Mouse (Mus musculus): ENCODE results near the gene Wdr73. TPM values are rescaled to one million over a fixed set of nuclear protein-coding genes. Genes with fewer than 3 reads are reported as not detected.

The Wdr73 gene
- polyA plus RNA-seq, 1 experiment from 2014 or later = 36.3 TPM

DNA sequence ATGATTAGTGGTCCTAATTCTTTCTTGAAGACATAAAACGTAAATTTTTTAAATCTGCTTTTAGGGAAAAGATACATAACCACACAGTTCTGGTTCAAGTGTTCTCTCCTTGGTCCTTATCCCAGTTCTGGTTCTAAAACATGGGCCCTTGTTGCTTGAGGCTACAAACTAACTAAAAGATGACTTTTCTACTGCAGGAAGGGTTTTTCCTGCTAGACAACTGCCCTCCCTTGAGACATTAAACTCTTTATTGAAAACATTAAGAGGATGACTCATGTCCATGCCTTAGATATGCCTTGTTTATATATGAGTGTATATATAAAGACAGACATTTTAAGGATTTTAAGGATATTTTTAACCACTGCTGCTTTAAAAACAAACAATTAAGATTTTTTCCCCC, 57.9 kb downstream of the Wdr73 start:
- WGBS = 76% methylated on average over 1 of the region's 1 CpGs
- Histone ChIP-seq H3K9ac (ENCODE audit: low read depth, low read length) (no peak overlapping the region), H3K4me2 (ENCODE audit: low read length) (no peak overlapping the region), H3K27me3 (ENCODE audit: control insufficient read depth, insufficient read depth, low read depth, low read length) (no peaks in the 10 kb centered on the region), H3K36me3 (ENCODE audit: control insufficient read depth, insufficient read depth, low read length) (no peaks in the 10 kb centered on the region), H3K27ac (ENCODE audit: low read length) (no peak overlapping the region), H3K4me3 (ENCODE audit: low read depth, low read length) (no peak overlapping the region), H3K4me1 (ENCODE audit: control insufficient read depth, insufficient read depth, low read length) (no peaks in the 10 kb centered on the region), H3K9me3 (replicated peaks; ENCODE audit: control insufficient read depth, low read length, poor library complexity, severe bottlenecking) (no peaks in the 10 kb centered on the region)
- ATAC-seq = no peak

DNA sequence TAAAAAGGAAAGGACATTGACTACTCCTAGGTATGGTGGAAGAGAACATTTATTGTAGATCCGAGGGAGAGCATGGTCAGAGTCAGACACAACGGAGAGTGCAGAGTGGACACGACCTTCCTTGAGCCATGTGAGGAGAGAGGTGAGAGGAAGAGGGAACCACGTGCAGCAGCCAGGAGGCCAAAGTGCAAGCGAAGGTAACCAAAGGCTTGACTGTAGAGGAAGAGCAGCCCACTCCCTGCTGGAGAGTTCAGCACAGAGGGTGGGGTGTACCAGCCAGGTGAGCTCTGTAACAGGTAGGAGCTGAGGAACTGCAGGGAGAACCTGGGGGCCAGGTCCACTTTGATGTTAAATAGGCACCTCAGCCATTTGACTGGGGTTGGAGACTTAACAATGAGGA, 58.9 kb downstream of the Wdr73 start:
- Histone ChIP-seq H3K4me1 (ENCODE audit: control insufficient read depth, insufficient read depth, low read length) (no peaks in the 10 kb centered on the region), H3K4me2 (ENCODE audit: low read length) (no peak overlapping the region), H3K27me3 (ENCODE audit: control insufficient read depth, insufficient read depth, low read depth, low read length) (no peaks in the 10 kb centered on the region), H3K9me3 (replicated peaks; ENCODE audit: control insufficient read depth, low read length, poor library complexity, severe bottlenecking) (no peaks in the 10 kb centered on the region), H3K4me3 (ENCODE audit: low read depth, low read length) (no peak overlapping the region), H3K36me3 (ENCODE audit: control insufficient read depth, insufficient read depth, low read length) (no peaks in the 10 kb centered on the region), H3K9ac (ENCODE audit: low read depth, low read length) (no peak overlapping the region), H3K27ac (ENCODE audit: low read length) (no peak overlapping the region)
- no peak for ATAC-seq
- 79% methylated on average over 5 of the region's 5 CpGs for WGBS

DNA sequence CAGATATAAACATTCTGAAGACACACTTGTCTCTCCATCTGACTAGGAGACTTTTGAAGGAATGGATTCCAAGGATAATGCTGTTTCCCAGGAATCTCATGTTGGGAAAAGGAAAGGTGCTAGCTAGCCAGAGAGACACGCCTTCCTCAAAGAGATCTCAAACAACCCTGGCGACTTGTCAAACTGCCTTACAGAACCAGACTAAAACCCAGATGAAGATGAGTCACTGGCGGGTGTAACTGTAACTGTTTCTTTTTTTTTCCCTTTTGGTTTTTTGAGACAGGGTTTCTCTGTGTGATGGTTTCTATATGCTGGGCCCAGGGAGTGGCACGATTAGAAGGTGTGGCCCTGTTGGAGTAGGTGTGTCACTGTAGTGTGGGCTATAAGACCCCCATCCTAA, 60.1 kb downstream of the Wdr73 start:
- H3K27me3 ChIP-seq (ENCODE audit: control insufficient read depth, insufficient read depth, low read depth, low read length) = no peaks in the 10 kb centered on the region
- no peak overlapping the region for H3K9ac ChIP-seq (ENCODE audit: low read depth, low read length)
- no peak overlapping the region for H3K27ac ChIP-seq (ENCODE audit: low read length)
- ATAC-seq = no peak
- no peaks in the 10 kb centered on the region for H3K36me3 ChIP-seq (ENCODE audit: control insufficient read depth, insufficient read depth, low read length)
- 84% methylated on average over 4 of the region's 4 CpGs for WGBS
- no peaks in the 10 kb centered on the region for H3K9me3 ChIP-seq (replicated peaks; ENCODE audit: control insufficient read depth, low read length, poor library complexity, severe bottlenecking)
- H3K4me2 ChIP-seq (ENCODE audit: low read length) = no peak overlapping the region
- H3K4me1 ChIP-seq (ENCODE audit: control insufficient read depth, insufficient read depth, low read length) = no peaks in the 10 kb centered on the region
- H3K4me3 ChIP-seq (ENCODE audit: low read depth, low read length) = no peak overlapping the region

Other genes starting within 250 kb of the Wdr73 start
- 12.7 and 13.7 TPM in 2 replicates for gene Crtc3, start 212.4 kb downstream of the Wdr73 start, polyA plus RNA-seq (2015; fragmentation: Nextera tagmentation; extraction: Ambion mirVana)
- 17.5 and 21.2 TPM in 2 replicates for gene Iqgap1, start 75.3 kb downstream of the Wdr73 start, polyA plus RNA-seq (2015; fragmentation: Nextera tagmentation; extraction: Ambion mirVana)
- 4.0 TPM in 2 replicates for gene Zscan2, start 40.3 kb downstream of the Wdr73 start, polyA plus RNA-seq (2015; fragmentation: Nextera tagmentation; extraction: Ambion mirVana)
- gene Nmb, start 3.8 kb upstream of the Wdr73 start, polyA plus RNA-seq (2015; fragmentation: Nextera tagmentation; extraction: Ambion mirVana) = 4.6 and 5.9 TPM in 2 replicates
- gene Sec11a, start 46.5 kb upstream of the Wdr73 start, polyA plus RNA-seq (2015; fragmentation: Nextera tagmentation; extraction: Ambion mirVana) = 156 and 157 TPM in 2 replicates
- 10.2 and 10.6 TPM in 2 replicates for gene Zfp592, start 92.4 kb upstream of the Wdr73 start, polyA plus RNA-seq (2015; fragmentation: Nextera tagmentation; extraction: Ambion mirVana)
- 0.14 and 0.16 TPM in 2 replicates for gene Alpk3, start 156.3 kb upstream of the Wdr73 start, polyA plus RNA-seq (2015; fragmentation: Nextera tagmentation; extraction: Ambion mirVana)
- 0.07 TPM in 1 of 2 replicates, not detected in the other for gene Slc28a1, start 213.5 kb upstream of the Wdr73 start, polyA plus RNA-seq (2015; fragmentation: Nextera tagmentation; extraction: Ambion mirVana)

All from midbrain, embryonic 16.5 days (tissue).